Mouse (Mus musculus) embryonic fibroblast, embryonic 13.5 days (primary cell): ENCODE measurements around the gene C530008M17Rik. TPM values are rescaled to one million over a fixed set of nuclear protein-coding genes. Genes with fewer than 3 reads are reported as not detected.
"Not testable (repeated sequence)": the region's sequence is repeated elsewhere in the genome, so short reads cannot be mapped to it uniquely, and the experiment has no call there.

Experiments
- H3K27ac ChIP-seq: 2 replicates; pipeline ENCODE4 v1.5.1; 2012; ENCODE audit warnings: low read length, control low read depth, inconsistent platforms; ENCODE audit not compliant: insufficient read depth
- H3K4me1 ChIP-seq: 2 replicates; pipeline ENCODE4 v1.6.1; 2011; ENCODE audit warnings: low read length; ENCODE audit not compliant: control insufficient read depth, insufficient read depth
- H3K4me3 ChIP-seq: 2 replicates; pipeline ENCODE4 v1.5.1; 2011; ENCODE audit warnings: mild to moderate bottlenecking, control low read depth, low read length; ENCODE audit not compliant: insufficient read depth
- CTCF ChIP-seq: IDR thresholded peaks from 2 replicates; pipeline ENCODE4 v1.5.1; 2011; ENCODE audit warnings: mild to moderate bottlenecking, control low read depth, low read length, moderate library complexity, borderline replicate concordance; ENCODE audit not compliant: insufficient read depth
- POLR2A ChIP-seq: IDR thresholded peaks from 2 replicates; pipeline ENCODE4 v1.6.1; 2011; ENCODE audit warnings: low read depth, mild to moderate bottlenecking, control low read depth, low read length, moderate library complexity
- polyA plus RNA-seq: library from polyadenylated mRNA; stranded (reverse); fragments of >200 nt; gene quantifications from 2 replicates; pipeline ENCODE4 v1.2.4, GENCODE M21; 2011; ENCODE audit warnings: low read depth; ENCODE audit not compliant: missing spikeins, insufficient read length

C530008M17Rik gene
- polyA plus RNA-seq, 1 experiment: 17.9 TPM

- H3K27ac ChIP-seq: no peak overlapping the region
- no peaks in the 10 kb centered on the region for H3K4me1 ChIP-seq
- H3K4me3 ChIP-seq: no peak overlapping the region
- TF ChIP-seq POLR2A (no peak), CTCF (no peak)
Measured at GRCm38 (mm10) chr5:76910807-76911206, 254.5 kb downstream of the C530008M17Rik start.

- H3K4me3 ChIP-seq, H3K27ac ChIP-seq, H3K4me1 ChIP-seq: not testable (repeated sequence)
Measured at GRCm38 (mm10) chr5:76912522-76912921, 256.2 kb downstream of the C530008M17Rik start.

GRCm38 (mm10) chr5:76922833-76923232 is 266.5 kb downstream of the C530008M17Rik start:
- no peak overlapping the region for H3K4me3 ChIP-seq
- TF ChIP-seq POLR2A: no peak
- TF ChIP-seq CTCF: no peak
- H3K27ac ChIP-seq: no peak overlapping the region
- peaks cover 2% of the 10 kb centered on the region; the same call in 1 of the 2 replicates for H3K4me1 ChIP-seq

Other genes starting within 250 kb of the C530008M17Rik start
- not detected in 2 replicates for gene Gm7271, start 172.5 kb upstream of the C530008M17Rik start, polyA plus RNA-seq
- gene Exoc1, start 127.2 kb upstream of the C530008M17Rik start, polyA plus RNA-seq: 38.3 and 43.2 TPM in 2 replicates
- gene Cep135, start 67.8 kb upstream of the C530008M17Rik start, polyA plus RNA-seq: 7.4 and 9.7 TPM in 2 replicates
- gene Aasdh, start 249.0 kb downstream of the C530008M17Rik start, polyA plus RNA-seq: 18.0 and 20.2 TPM in 2 replicates